Mouse (Mus musculus): ENCODE results near the gene Kcnq1.

- TF ChIP-seq GATA1 (IDR thresholded peaks at IDR 0.05; ENCODE audit: low read length) (no peak), TAL1 (IDR thresholded peaks at IDR 0.05; ENCODE audit: low read length) (no peak)
These were observed 218.9 kb downstream of the Kcnq1 start for GRCm38 (mm10) chr7:143325051-143325450.
